Comparison of ENCODE assay signal across 10 mouse cellular contexts in the genomic region with DNA sequence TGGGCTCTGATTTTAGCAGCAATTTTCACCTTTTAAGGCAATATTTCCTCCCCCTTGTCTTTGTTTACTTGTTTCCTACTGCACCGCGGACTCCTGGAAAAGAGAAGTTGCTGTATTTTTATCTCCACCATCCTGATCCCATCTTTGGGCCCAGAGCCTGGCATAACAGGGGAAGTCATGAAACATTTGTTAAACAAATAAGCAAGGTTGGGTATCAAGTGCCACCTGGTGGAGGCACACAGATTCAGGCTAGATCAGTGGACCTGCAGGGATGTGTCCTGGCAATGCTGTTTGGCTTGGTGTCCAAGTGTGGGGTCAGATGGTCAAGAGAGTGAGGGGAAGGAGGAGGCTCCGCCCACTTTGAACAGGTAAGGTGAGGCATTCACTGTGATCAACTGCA. TPM values are rescaled to one million over a fixed set of nuclear protein-coding genes. Genes with fewer than 3 reads are reported as not detected.
DNase-seq lines count a peak whose midpoint lies in the region; TF ChIP-seq lines count a peak whose summit lies in the region.
"Had no signal": no experiment of that assay in that cellular context is flagged by ENCODE, and none has a peak within 500 bp of the region (broad histone marks: within the 10 kb centered on the region; RNA-seq: fewer than 3 reads in every experiment).

No protein-coding gene starts in this region.

- H3K36me3 ChIP-seq in heart, embryonic 10.5 days = 0 out of 2 replicates have a peak, but pooled peaks cover 5% of the 10 kb centered on the region
- H3K36me3 ChIP-seq: stomach, embryonic 15.5 days had no signal

- H3K27ac ChIP-seq in heart, embryonic 10.5 days = no peak overlapping the region
- H3K27ac ChIP-seq: stomach, embryonic 15.5 days had no signal

- peak; percentile 79 for DNase-seq in heart, embryonic 10.5 days (ENCODE audit: low spot score)
- no peak for DNase-seq in heart, postnatal 25 days (ENCODE audit: low spot score)
- peak; percentile 52 for DNase-seq in CD4-positive helper T cell, adult 2 months (ENCODE audit: low read depth, low spot score)
- peak; percentile 71 for DNase-seq in brain, embryonic 14.5 days (ENCODE audit: low read depth)
- DNase-seq in gastrocnemius, adult 8-10 months (ENCODE audit: low spot score in 2 of 2) = peak; percentile 43 to 52
- peak; percentile 49 for DNase-seq in layer of hippocampus, adult 9-10 months (ENCODE audit: low spot score)
- peak; percentile 86 for DNase-seq in lung, postnatal 36 days
- DNase-seq in thymus, postnatal 4 days = peak; percentile 53

- H3K27me3 ChIP-seq in heart, embryonic 10.5 days (ENCODE audit: insufficient read depth, poor library complexity, severe bottlenecking) = no peaks in the 10 kb centered on the region
- H3K27me3 ChIP-seq: stomach, embryonic 15.5 days had no signal

- no peak for TF ChIP-seq POLR2A in brain, embryonic 14.5 days (IDR thresholded peaks at IDR 0.05; ENCODE audit: borderline replicate concordance, extremely low read depth, insufficient read depth, insufficient read length, poor library complexity, severe bottlenecking)

- intact Hi-C loops in heart, postnatal 25 days (cut with DNase I) = loop anchor here (1.0 kb wide), 1 partner anchor 65 kb away; no protein-coding TSS in a partner anchor

- WGBS in heart, embryonic 10.5 days = 30% methylated on average over 3 of the region's 3 CpGs

- H3K4me1 ChIP-seq in heart, embryonic 10.5 days = peaks cover 49% of the 10 kb centered on the region

- no peaks in the 10 kb centered on the region for H3K9me3 ChIP-seq in heart, embryonic 10.5 days
- H3K9me3 ChIP-seq: stomach, embryonic 15.5 days had no signal

- H3K4me3 ChIP-seq in heart, embryonic 10.5 days = no peak overlapping the region
- H3K4me3 ChIP-seq: stomach, embryonic 15.5 days had no signal

- peak; percentile 68; the same call in 1 of the 2 replicates for TF ChIP-seq CTCF in brain, embryonic 14.5 days (IDR thresholded peaks at IDR 0.05; ENCODE audit: borderline replicate concordance, extremely low read depth, insufficient read depth, insufficient read length)

RNA-seq across cellular contexts. Expression of a gene that starts 12.7 kb away (rescaled TPM):
- 0.46 and 0.62 TPM in 2 replicates for polyA plus RNA-seq in heart, embryonic 10.5 days (2016; fragmentation: Nextera tagmentation; extraction: Ambion mirVana)
- under 1 TPM; 0.81 to 0.99 TPM for total RNA-seq in heart, postnatal 25 days (2021)
- 0.53 and 0.60 TPM in 2 replicates for polyA plus RNA-seq in brain, embryonic 14.5 days (2012; rRNA removed)
- total RNA-seq in gastrocnemius, adult 8-10 months (2022) = under 1 TPM; 0.29 to 0.54 (median 0.34) TPM

RNA-seq across cellular contexts. Expression of a gene that starts 26.2 kb away (rescaled TPM):
- polyA plus RNA-seq in heart, embryonic 10.5 days (2016; fragmentation: Nextera tagmentation; extraction: Ambion mirVana) = 36.6 and 46.3 TPM in 2 replicates
- 1 to 10 TPM; 6.4 to 9.7 TPM for total RNA-seq in heart, postnatal 25 days (2021)
- 4.1 and 7.4 TPM in 2 replicates for polyA plus RNA-seq in brain, embryonic 14.5 days (2012; rRNA removed)
- total RNA-seq in gastrocnemius, adult 8-10 months (2022) = 10 to 100 TPM; 31.9 to 49.5 (median 39.2) TPM

RNA-seq across cellular contexts. Expression of a gene that starts 57.0 kb away (rescaled TPM):
- 0.48 and 1.0 TPM in 2 replicates for polyA plus RNA-seq in heart, embryonic 10.5 days (2016; fragmentation: Nextera tagmentation; extraction: Ambion mirVana)
- total RNA-seq in heart, postnatal 25 days (2021) = 1 to 10 TPM; 1.0 to 1.2 TPM
- polyA plus RNA-seq in brain, embryonic 14.5 days (2012; rRNA removed) = 0.04 and 0.07 TPM in 2 replicates
- under 1 TPM; 0.12 to 0.17 (median 0.16) TPM for total RNA-seq in gastrocnemius, adult 8-10 months (2022)
- total RNA-seq: layer of hippocampus, postnatal 25 days had no signal
